Mouse (Mus musculus) bone marrow macrophage, adult 2 months (primary cell): ENCODE data around the gene Vwc2l. TPM values are rescaled to one million over a fixed set of nuclear protein-coding genes. Genes with fewer than 3 reads are reported as not detected.

Experiments used
- H3K27ac ChIP-seq: 2 replicates; pipeline ENCODE4 v1.5.1; 2012; ENCODE audit warnings: low read depth, low read length; ENCODE audit not compliant: insufficient read depth
- H3K4me1 ChIP-seq: 2 replicates; pipeline ENCODE4 v1.6.1; 2012; ENCODE audit warnings: low read length; ENCODE audit not compliant: control insufficient read depth, insufficient read depth
- H3K4me3 ChIP-seq: 2 replicates; pipeline ENCODE4 v1.5.1; 2012; ENCODE audit warnings: mild to moderate bottlenecking, low read length, moderate library complexity; ENCODE audit not compliant: insufficient read depth
- CTCF ChIP-seq: IDR thresholded peaks from 2 replicates; pipeline ENCODE4 v1.5.1; 2012; ENCODE audit warnings: low read depth, mild to moderate bottlenecking, low read length, moderate library complexity
- POLR2A ChIP-seq: IDR thresholded peaks from 2 replicates; pipeline ENCODE4 v1.6.1; 2012; ENCODE audit warnings: mild to moderate bottlenecking, low read depth, low read length, borderline replicate concordance
- polyA plus RNA-seq: library from polyadenylated mRNA; stranded (reverse); fragments of >200 nt; gene quantifications from 2 replicates; pipeline ENCODE4 v1.2.4, GENCODE M21; 2012; ENCODE audit not compliant: missing spikeins, insufficient read depth, insufficient read length

Vwc2l gene
- not detected in 2 replicates for polyA plus RNA-seq

- TF ChIP-seq CTCF (no peak), POLR2A (no peak)
- Histone ChIP-seq H3K4me3 (no peak within 1 kb of the TSS), H3K4me1 (no peaks in the 10 kb centered on the region), H3K27ac (no peak within 1 kb of the TSS)
These were observed at the start of gene Vwc2l for GRCm38 (mm10) chr1:70725655-70726066. Gene Vwc2l (plus strand): TSS chr1:70725715.

GRCm38 (mm10) chr1:70692529-70692928 is 33.0 kb upstream of the Vwc2l start:
- TF ChIP-seq POLR2A (no peak), CTCF (no peak)
- H3K4me3 ChIP-seq, result no peak overlapping the region
- H3K27ac ChIP-seq, result no peak overlapping the region
- no peaks in the 10 kb centered on the region for H3K4me1 ChIP-seq

GRCm38 (mm10) chr1:70700270-70700669 is 25.2 kb upstream of the Vwc2l start:
- Histone ChIP-seq H3K4me1 (no peaks in the 10 kb centered on the region), H3K27ac (no peak overlapping the region), H3K4me3 (no peak overlapping the region)
- TF ChIP-seq POLR2A, result no peak

GRCm38 (mm10) chr1:70703934-70704333 is 21.6 kb upstream of the Vwc2l start:
- Histone ChIP-seq H3K27ac (no peak overlapping the region), H3K4me1 (no peaks in the 10 kb centered on the region), H3K4me3 (no peak overlapping the region)
- TF ChIP-seq POLR2A, result no peak
- no peak for TF ChIP-seq CTCF

- H3K27ac ChIP-seq, result no peak overlapping the region
These were observed 19.7 kb upstream of the Vwc2l start for GRCm38 (mm10) chr1:70705821-70706220.

GRCm38 (mm10) chr1:70725045-70725444 is 470 bp upstream of the Vwc2l start:
- no peaks in the 10 kb centered on the region for H3K4me1 ChIP-seq
- no peak overlapping the region for H3K4me3 ChIP-seq
- no peak overlapping the region for H3K27ac ChIP-seq
- TF ChIP-seq CTCF (no peak), POLR2A (no peak)

More at GRCm38 (mm10) chr1:70705821-70706220, 19.7 kb upstream of the Vwc2l start:
- no peaks in the 10 kb centered on the region for H3K4me1 ChIP-seq
- TF ChIP-seq CTCF (no peak), POLR2A (no peak)
- H3K4me3 ChIP-seq, result no peak overlapping the region

- no peak overlapping the region for H3K27ac ChIP-seq
- TF ChIP-seq POLR2A, result no peak
- TF ChIP-seq CTCF, result no peak
- H3K4me3 ChIP-seq, result no peak overlapping the region
- H3K4me1 ChIP-seq, result no peaks in the 10 kb centered on the region
These were observed 61.6 kb downstream of the Vwc2l start for GRCm38 (mm10) chr1:70787146-70787545.

GRCm38 (mm10) chr1:70791636-70792035 is 66.1 kb downstream of the Vwc2l start:
- no peak for TF ChIP-seq CTCF
- no peak for TF ChIP-seq POLR2A

GRCm38 (mm10) chr1:70795094-70795493 is 69.6 kb downstream of the Vwc2l start:
- Histone ChIP-seq H3K27ac (no peak overlapping the region), H3K4me1 (no peaks in the 10 kb centered on the region), H3K4me3 (no peak overlapping the region)
- TF ChIP-seq CTCF (no peak), POLR2A (no peak)

More at GRCm38 (mm10) chr1:70791636-70792035, 66.1 kb downstream of the Vwc2l start:
- Histone ChIP-seq H3K4me1 (no peaks in the 10 kb centered on the region), H3K27ac (no peak overlapping the region), H3K4me3 (no peak overlapping the region)

GRCm38 (mm10) chr1:70803401-70803800 is 77.9 kb downstream of the Vwc2l start:
- TF ChIP-seq POLR2A, result no peak
- no peak for TF ChIP-seq CTCF
- Histone ChIP-seq H3K4me1 (no peaks in the 10 kb centered on the region), H3K27ac (no peak overlapping the region), H3K4me3 (no peak overlapping the region)

- H3K4me3 ChIP-seq, result no peak overlapping the region
- no peak for TF ChIP-seq CTCF
- no peak for TF ChIP-seq POLR2A
- H3K4me1 ChIP-seq, result no peaks in the 10 kb centered on the region
- H3K27ac ChIP-seq, result no peak overlapping the region
These were observed 97.6 kb downstream of the Vwc2l start for GRCm38 (mm10) chr1:70823111-70823510.
